Mouse (Mus musculus) G1E (cell line): Measurements from ENCODE around the gene Cenpp. TPM values are rescaled to one million over a fixed set of nuclear protein-coding genes. Genes with fewer than 3 reads are reported as not detected.

Experiments
- ATAC-seq: 2 replicates; pipeline ENCODE4 v1.8.0; 2016; ENCODE audit warnings: mild to moderate bottlenecking; ENCODE audit not compliant: insufficient number of reproducible peaks, poor library complexity, low FRiP score, severe bottlenecking; ENCODE audit errors: extremely low read depth
- DNase-seq: peaks from one replicate; pipeline ENCODE4 v3.0.0; 2012; ENCODE audit warnings: low spot score
- H3K27me3 ChIP-seq: 2 replicates; pipeline ENCODE4 v1.6.1; 2012; ENCODE audit warnings: mild to moderate bottlenecking, low read length, inconsistent platforms; ENCODE audit not compliant: insufficient read depth
- H3K36me3 ChIP-seq: replicated peaks from 2 replicates; pipeline ENCODE3; 2012; ENCODE audit warnings: mild to moderate bottlenecking, inconsistent platforms
- H3K4me1 ChIP-seq: 2 replicates; pipeline ENCODE4 v1.6.1; 2012; ENCODE audit warnings: low read depth, low read length, inconsistent platforms, mixed read lengths; ENCODE audit not compliant: insufficient read depth
- H3K4me3 ChIP-seq: 2 replicates; pipeline ENCODE4 v1.5.1; 2012; ENCODE audit warnings: low read depth, mild to moderate bottlenecking, inconsistent platforms, low read length, moderate library complexity, mixed read lengths
- H3K9me3 ChIP-seq: replicated peaks from 2 replicates; pipeline ENCODE4 v1.6.1; 2012; ENCODE audit warnings: inconsistent platforms
- CTCF ChIP-seq: IDR thresholded peaks from 2 replicates; pipeline ENCODE4 v1.5.1; 2012; ENCODE audit warnings: low read depth, low read length, inconsistent platforms, mixed read lengths
- GATA1 ChIP-seq: IDR thresholded peaks from 2 replicates; pipeline ENCODE4 v1.6.1; 2012; ENCODE audit warnings: borderline replicate concordance, low read length, inconsistent platforms, mixed read lengths
- GATA2 ChIP-seq: IDR thresholded peaks from 2 replicates; pipeline ENCODE4 v1.6.1; 2012; ENCODE audit warnings: low read depth, low read length, inconsistent platforms, borderline replicate concordance
- POLR2AphosphoS5 ChIP-seq: IDR thresholded peaks from 2 replicates; pipeline ENCODE4 v1.6.1; 2012; ENCODE audit warnings: low read depth, low read length, inconsistent platforms; ENCODE audit not compliant: insufficient replicate concordance
- TAL1 ChIP-seq: conservative IDR thresholded peaks from 2 replicates; pipeline ENCODE4 v1.6.1; 2012; ENCODE audit warnings: low read depth, low read length, inconsistent platforms, mixed read lengths
- polyA plus RNA-seq: library from polyadenylated mRNA; stranded (reverse); fragments of >175 nt; gene quantifications from 2 replicates; pipeline ENCODE4 v1.2.3, GENCODE M21; 2012
- total RNA-seq, 2 experiments: library from RNA; stranded (forward) in 1 of 2; stranded (reverse) in 1 of 2; fragments of 200-1000 nt in 1 of 2; fragments of >200 nt in 1 of 2; fragmentation: Nextera tagmentation in 1 of 2; gene quantifications; 2 replicates each; pipeline ENCODE4 v1.2.3; 2014 to 2017

Gene Cenpp
- total and polyA plus RNA-seq, 3 experiments, result 7.7 to 48.5 (median 29.9) TPM

GRCm38 (mm10) chr13:49653180-49653541 lies 576 bp upstream of the Cenpp start:
- TF ChIP-seq POLR2AphosphoS5 (no peak), GATA2 (no peak), CTCF (no peak), TAL1 (no peak), GATA1 (no peak)

GRCm38 (mm10) chr13:49651781-49652351 lies 719 bp downstream of the Cenpp start:
- H3K4me3 ChIP-seq, result peak overlapping the region; percentile 100

More at GRCm38 (mm10) chr13:49653180-49653541, 576 bp upstream of the Cenpp start:
- Histone ChIP-seq H3K9me3 (no peaks in the 10 kb centered on the region), H3K36me3 (peaks cover 35% of the 10 kb centered on the region), H3K27me3 (no peaks in the 10 kb centered on the region), H3K4me3 (peak overlapping the region; percentile 100), H3K4me1 (peaks cover 15% of the 10 kb centered on the region)
- ATAC-seq, result peak; percentile 46
- no peak for DNase-seq

GRCm38 (mm10) chr13:49651136-49651535 lies 1.4 kb downstream of the Cenpp start:
- peak overlapping the region; percentile 16; the same call in 1 of the 2 replicates for H3K4me3 ChIP-seq
- no peaks in the 10 kb centered on the region for H3K9me3 ChIP-seq
- no peaks in the 10 kb centered on the region for H3K27me3 ChIP-seq
- ATAC-seq (no peak), DNase-seq (no peak)
- TF ChIP-seq GATA1, result no peak
- peaks cover 15% of the 10 kb centered on the region for H3K4me1 ChIP-seq
- peaks cover 31% of the 10 kb centered on the region for H3K36me3 ChIP-seq

More at GRCm38 (mm10) chr13:49651781-49652351, 719 bp downstream of the Cenpp start:
- TF ChIP-seq POLR2AphosphoS5 (no peak), CTCF (no peak), TAL1 (no peak), GATA2 (no peak), GATA1 (no peak)
- H3K36me3 ChIP-seq, result peaks cover 31% of the 10 kb centered on the region
- no peaks in the 10 kb centered on the region for H3K9me3 ChIP-seq
- H3K4me1 ChIP-seq, result peaks cover 15% of the 10 kb centered on the region
- ATAC-seq (no peak), DNase-seq (no peak)
- no peaks in the 10 kb centered on the region for H3K27me3 ChIP-seq

- peaks cover 54% of the 10 kb centered on the region for H3K36me3 ChIP-seq
- H3K9me3 ChIP-seq, result no peaks in the 10 kb centered on the region
- TF ChIP-seq GATA1 (no peak), TAL1 (no peak), CTCF (no peak), GATA2 (no peak), POLR2AphosphoS5 (no peak)
- no peak for DNase-seq
- peaks cover 8% of the 10 kb centered on the region; the same call in 1 of the 2 replicates for H3K4me1 ChIP-seq
- ATAC-seq, result no peak
- no peaks in the 10 kb centered on the region for H3K27me3 ChIP-seq
- no peak overlapping the region for H3K4me3 ChIP-seq
Observed at GRCm38 (mm10) chr13:49646019-49646418, 6.6 kb downstream of the Cenpp start.

- H3K27me3 ChIP-seq, result no peaks in the 10 kb centered on the region
- H3K4me3 ChIP-seq, result no peak overlapping the region
- TF ChIP-seq POLR2AphosphoS5 (no peak), GATA2 (no peak)
- DNase-seq (no peak), ATAC-seq (no peak)
- H3K4me1 ChIP-seq, result peaks cover 6% of the 10 kb centered on the region
- peaks cover 55% of the 10 kb centered on the region for H3K36me3 ChIP-seq
- H3K9me3 ChIP-seq, result no peaks in the 10 kb centered on the region
Observed at GRCm38 (mm10) chr13:49644731-49645529, 7.7 kb downstream of the Cenpp start.

- no peaks in the 10 kb centered on the region for H3K27me3 ChIP-seq
- no peak overlapping the region for H3K4me3 ChIP-seq
- H3K9me3 ChIP-seq, result no peaks in the 10 kb centered on the region
- H3K36me3 ChIP-seq, result peaks cover 57% of the 10 kb centered on the region
- TF ChIP-seq TAL1 (no peak), CTCF (no peak), GATA2 (no peak), POLR2AphosphoS5 (no peak), GATA1 (no peak)
- H3K4me1 ChIP-seq, result peaks cover 13% of the 10 kb centered on the region
- DNase-seq (no peak), ATAC-seq (no peak)
Observed at GRCm38 (mm10) chr13:49643669-49644362, 8.8 kb downstream of the Cenpp start.
